Mouse (Mus musculus) C2C12 (cell line): ENCODE results near the gene Hephl1. TPM values are rescaled to one million over a fixed set of nuclear protein-coding genes. Genes with fewer than 3 reads are reported as not detected.
A peak's percentile ranks its signal among the peaks of the same experiment; 100 is the strongest.

Experiments used
- H3K27me3 ChIP-seq: one replicate; pipeline ENCODE4 v1.6.1; 2011; ENCODE audit not compliant: control insufficient read depth, insufficient read depth, insufficient read length
- H3K36me3 ChIP-seq: one replicate; pipeline ENCODE4 v1.6.1; 2011; ENCODE audit not compliant: control insufficient read depth, insufficient read depth
- H3K4me3 ChIP-seq: one replicate; pipeline ENCODE4 v1.5.1; 2011; ENCODE audit warnings: mild to moderate bottlenecking, control low read depth; ENCODE audit not compliant: poor library complexity, insufficient read depth, severe bottlenecking
- H3K79me2 ChIP-seq: one replicate; pipeline ENCODE4 v1.6.1; 2011; ENCODE audit not compliant: control insufficient read depth, insufficient read depth
- H3K79me3 ChIP-seq: one replicate; pipeline ENCODE4 v1.6.1; 2011; ENCODE audit warnings: low read depth, control low read depth
- H3ac ChIP-seq: one replicate; pipeline ENCODE3; 2011; ENCODE audit warnings: low read depth; ENCODE audit not compliant: control insufficient read depth, insufficient read length
- CEBPB ChIP-seq: IDR thresholded peaks from one replicate; pipeline ENCODE4 v1.6.1; 2011; ENCODE audit warnings: low read depth, mild to moderate bottlenecking, control low read depth, moderate library complexity
- CTCF ChIP-seq: IDR thresholded peaks from one replicate; pipeline ENCODE4 v1.5.1; 2011; ENCODE audit not compliant: control insufficient read depth, insufficient read depth, insufficient read length
- FOSL1 ChIP-seq: IDR thresholded peaks from one replicate; pipeline ENCODE4 v1.8.0; 2011; ENCODE audit warnings: mild to moderate bottlenecking, low read length; ENCODE audit not compliant: poor library complexity, insufficient read depth, severe bottlenecking
- MAX ChIP-seq: IDR thresholded peaks from one replicate; pipeline ENCODE4 v1.6.1; 2011; ENCODE audit warnings: mild to moderate bottlenecking, control low read depth
- MYOD1 ChIP-seq: IDR thresholded peaks from one replicate; pipeline ENCODE4 v1.6.1; 2011; ENCODE audit warnings: low read depth; ENCODE audit not compliant: control insufficient read depth, insufficient read length
- MYOG ChIP-seq: IDR thresholded peaks from one replicate; pipeline ENCODE4 v1.6.1; 2011; ENCODE audit not compliant: control insufficient read depth, insufficient read length; ENCODE audit errors: extremely low read depth
- USF1 ChIP-seq: IDR thresholded peaks from one replicate; pipeline ENCODE4 v1.6.1; 2011; ENCODE audit warnings: low read depth, mild to moderate bottlenecking, control low read depth, moderate library complexity
- polyA plus RNA-seq: library from polyadenylated mRNA; unstranded; fragments of >200 nt; fragmentation: generic; extraction: Trizol; gene quantifications from one replicate; pipeline ENCODE4 v1.2.1, GENCODE M21; 2012; ENCODE audit warnings: missing spikeins

Gene Hephl1
- polyA plus RNA-seq, 1 experiment, result 0.08 TPM

DNA sequence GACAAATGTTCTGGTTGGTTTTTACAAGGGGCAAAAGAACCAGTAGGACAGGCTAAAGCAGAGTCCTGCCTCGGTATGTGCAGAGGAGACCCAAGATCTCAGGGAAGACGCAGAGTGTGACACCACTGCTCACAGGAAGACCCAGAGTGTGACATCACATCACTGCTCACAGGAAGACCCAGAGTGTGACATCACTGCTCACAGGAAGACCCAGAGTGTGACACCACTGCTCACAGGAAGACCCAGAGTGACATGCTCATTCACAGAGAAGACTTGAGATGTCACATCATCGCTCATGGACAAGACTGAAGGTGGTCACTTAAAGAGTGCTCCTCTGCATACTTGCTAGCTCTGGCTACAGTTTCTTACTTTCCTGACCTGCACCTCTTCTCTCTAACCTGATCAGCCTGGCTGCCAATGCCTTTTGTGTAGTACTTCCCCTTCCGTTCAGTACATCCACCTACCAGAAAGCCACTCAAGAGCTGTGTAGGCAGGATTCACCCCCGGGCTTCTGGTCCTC, 91.3 kb downstream of the Hephl1 start:
- Histone ChIP-seq H3K79me3 (peaks cover 3% of the 10 kb centered on the region), H3K79me2 (no peaks in the 10 kb centered on the region), H3K4me3 (no peak overlapping the region), H3ac (no peak overlapping the region), H3K36me3 (peaks cover 4% of the 10 kb centered on the region), H3K27me3 (no peaks in the 10 kb centered on the region)
- TF ChIP-seq MYOG, result no peak
- TF ChIP-seq MAX, result no peak
- TF ChIP-seq FOSL1, result no peak
- no peak for TF ChIP-seq MYOD1
- no peak for TF ChIP-seq CEBPB
- no peak for TF ChIP-seq CTCF

- peak; percentile 45 for TF ChIP-seq FOSL1
- peak; percentile 4 for TF ChIP-seq MYOD1
- peak; percentile 86 for TF ChIP-seq MAX
- TF ChIP-seq CEBPB, result no peak
- peak; percentile 32 for TF ChIP-seq USF1
- H3ac ChIP-seq, result no peak overlapping the region
- no peak overlapping the region for H3K4me3 ChIP-seq
- H3K79me3 ChIP-seq, result peaks cover 3% of the 10 kb centered on the region
- H3K79me2 ChIP-seq, result peaks cover 8% of the 10 kb centered on the region
- H3K27me3 ChIP-seq, result no peaks in the 10 kb centered on the region
- H3K36me3 ChIP-seq, result peaks cover 4% of the 10 kb centered on the region
Observed at GRCm38 (mm10) chr9:15018756-15019131, 93.2 kb downstream of the Hephl1 start.

- peaks cover 4% of the 10 kb centered on the region for H3K36me3 ChIP-seq
- peaks cover 3% of the 10 kb centered on the region for H3K79me3 ChIP-seq
- no peak overlapping the region for H3ac ChIP-seq
- no peaks in the 10 kb centered on the region for H3K27me3 ChIP-seq
- peaks cover 8% of the 10 kb centered on the region for H3K79me2 ChIP-seq
- TF ChIP-seq MAX (no peak), USF1 (no peak), CTCF (no peak), CEBPB (no peak)
- H3K4me3 ChIP-seq, result no peak overlapping the region
Observed at GRCm38 (mm10) chr9:15017791-15018755, 93.8 kb downstream of the Hephl1 start.

DNA sequence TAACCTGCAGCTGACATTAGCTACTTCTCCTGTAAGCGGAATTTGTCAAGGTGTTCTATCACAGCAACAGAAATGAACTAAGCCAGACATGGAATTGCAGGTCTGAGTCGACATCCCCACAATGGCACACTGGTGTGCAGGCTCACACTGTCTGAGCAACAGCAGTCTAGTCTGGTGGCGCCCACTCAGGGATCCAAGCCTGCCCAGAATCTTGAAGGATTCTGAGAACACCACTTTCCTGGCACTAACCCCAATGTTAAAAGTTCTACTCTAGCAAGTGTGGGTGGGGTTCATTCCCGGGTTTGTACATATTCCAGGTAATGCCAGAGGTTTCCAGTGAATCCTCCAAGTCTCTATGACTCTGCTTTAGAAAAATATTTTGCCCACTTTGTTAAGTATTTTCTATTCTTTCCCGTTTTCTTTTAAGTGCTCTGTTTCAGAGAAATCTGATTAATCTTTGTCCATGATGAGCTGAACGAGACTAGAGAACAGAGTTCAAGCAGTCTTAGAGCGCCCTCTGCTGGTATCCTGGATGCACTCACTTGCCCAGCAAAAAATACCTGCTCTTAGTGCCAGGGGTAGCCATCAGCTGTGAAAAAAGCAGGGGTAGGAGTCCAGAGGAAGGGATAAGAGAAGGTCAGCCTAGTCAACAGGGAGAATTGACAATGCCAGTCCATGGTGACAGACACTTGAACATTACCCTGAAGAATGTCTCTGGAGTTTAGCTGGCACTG, 96.5 kb downstream of the Hephl1 start:
- TF ChIP-seq MYOD1 (no peak), CTCF (peak; percentile 42)
- H3K79me2 ChIP-seq, result peaks cover 8% of the 10 kb centered on the region
- H3K4me3 ChIP-seq, result no peak overlapping the region
- H3K79me3 ChIP-seq, result peaks cover 2% of the 10 kb centered on the region
- H3ac ChIP-seq, result no peak overlapping the region
- H3K27me3 ChIP-seq, result no peaks in the 10 kb centered on the region
- H3K36me3 ChIP-seq, result peaks cover 10% of the 10 kb centered on the region

DNA sequence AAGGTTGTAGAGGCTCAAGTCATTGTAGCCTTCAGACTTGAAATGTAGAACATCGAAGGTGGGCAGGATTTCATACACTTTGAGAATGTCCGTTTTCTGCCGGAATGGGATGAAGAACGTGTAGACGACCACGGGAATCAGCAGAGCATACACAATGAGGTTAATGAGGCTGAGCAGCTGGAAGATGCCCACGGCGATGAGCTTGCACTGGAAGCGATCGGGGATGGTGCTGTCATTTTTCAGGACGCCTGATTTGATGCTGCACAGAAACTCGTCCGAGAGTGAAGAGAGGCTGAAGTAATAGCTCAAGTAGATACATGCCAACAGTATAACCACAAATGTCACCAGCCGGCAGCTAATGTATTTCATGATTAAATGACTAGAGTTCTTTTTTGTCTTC, 104.3 kb downstream of the Hephl1 start:
- TF ChIP-seq CTCF (no peak), MYOG (no peak), MYOD1 (no peak), MAX (no peak), FOSL1 (no peak), CEBPB (no peak), USF1 (no peak)
- H3K79me3 ChIP-seq, result no peaks in the 10 kb centered on the region
- peaks cover 36% of the 10 kb centered on the region for H3K36me3 ChIP-seq
- H3K27me3 ChIP-seq, result no peaks in the 10 kb centered on the region
- no peak overlapping the region for H3K4me3 ChIP-seq
- H3ac ChIP-seq, result no peak overlapping the region
- no peaks in the 10 kb centered on the region for H3K79me2 ChIP-seq

DNA sequence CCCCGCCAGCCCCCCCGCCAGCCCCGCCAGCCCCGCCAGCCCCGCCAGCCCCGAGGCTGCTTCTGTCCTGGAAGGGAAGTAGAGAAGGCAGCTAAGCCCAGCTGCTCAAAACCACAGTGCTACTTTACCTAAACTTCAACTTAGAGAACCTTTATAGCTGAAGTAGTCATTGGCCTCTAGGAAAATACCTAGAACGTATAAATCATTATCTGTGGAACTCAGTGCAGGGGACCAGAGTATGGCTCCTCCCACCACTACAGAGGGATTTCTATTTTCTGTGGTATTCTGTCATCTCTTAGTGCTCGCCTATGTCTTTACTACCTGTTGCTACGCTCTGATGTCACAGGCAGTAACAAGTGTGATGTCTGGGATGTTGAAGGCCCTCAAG, 107.6 kb downstream of the Hephl1 start:
- H3K79me3 ChIP-seq, result no peaks in the 10 kb centered on the region
- H3K79me2 ChIP-seq, result no peaks in the 10 kb centered on the region
- no peak overlapping the region for H3ac ChIP-seq
- no peak for TF ChIP-seq MAX
- TF ChIP-seq MYOG, result no peak
- no peak for TF ChIP-seq CTCF
- TF ChIP-seq CEBPB, result no peak
- no peak for TF ChIP-seq USF1
- no peak for TF ChIP-seq FOSL1
- TF ChIP-seq MYOD1, result no peak
- peaks cover 28% of the 10 kb centered on the region for H3K36me3 ChIP-seq
- no peak overlapping the region for H3K4me3 ChIP-seq
- H3K27me3 ChIP-seq, result no peaks in the 10 kb centered on the region
